Mouse (Mus musculus): ENCODE measurements at regions not wholly inside any gene's neighbourhood (a gene's known extent, or its start where the extent isn't known, plus 50 kb on each side); places are given as distances from the start of the nearest gene placed in this dataset.

DNA sequence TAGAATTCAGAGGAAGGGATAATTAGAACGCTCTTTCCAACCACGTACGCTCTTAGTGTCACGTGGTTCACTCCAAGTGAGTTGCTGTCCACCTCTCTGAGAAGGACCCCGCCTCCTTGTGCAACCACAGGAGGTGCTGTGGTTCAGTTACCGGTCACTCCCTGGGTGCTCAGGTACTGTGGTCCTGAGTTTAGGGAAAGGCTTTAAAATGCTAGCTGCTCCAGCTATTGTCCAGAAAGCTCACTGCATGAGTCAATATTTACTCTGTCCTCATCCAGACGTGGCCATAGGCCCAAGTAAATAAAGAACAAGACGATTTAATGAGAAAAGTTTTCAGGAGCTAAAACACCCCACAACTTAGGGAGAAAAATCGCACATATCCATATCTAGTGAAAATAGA, 248.1 kb upstream of the Fat1 start:
- TF ChIP-seq POLR2A (IDR thresholded peaks at IDR 0.05; ENCODE audit: borderline replicate concordance, insufficient read depth, low read length): no peak
- no peak for TF ChIP-seq CTCF (IDR thresholded peaks at IDR 0.05; ENCODE audit: borderline replicate concordance, insufficient read depth, low read depth, low read length)
